Mouse (Mus musculus) limb, embryonic 13.5 days (tissue): ENCODE measurements around the gene Pnpla2. TPM values are rescaled to one million over a fixed set of nuclear protein-coding genes. Genes with fewer than 3 reads are reported as not detected.

Experiments
- ATAC-seq: fragments of 200-750 bp; cut with Nextera tagmentation; 2 replicates; pipeline ENCODE4 v1.8.0; 2017; ENCODE audit warnings: low read depth, moderate number of reproducible peaks, moderate TSS enrichment; ENCODE audit not compliant: low FRiP score
- H3K27ac ChIP-seq: fragments of 300-500 bp; sonication (generic); 2 replicates; pipeline ENCODE4 v1.5.1; 2015; ENCODE audit warnings: inconsistent platforms, mild to moderate bottlenecking, moderate library complexity
- H3K27me3 ChIP-seq: fragments of 300-500 bp; sonication (generic); 2 replicates; pipeline ENCODE4 v1.6.1; 2015; ENCODE audit warnings: mild to moderate bottlenecking, inconsistent platforms
- H3K36me3 ChIP-seq: fragments of 300-500 bp; sonication (generic); 2 replicates; pipeline ENCODE4 v1.6.1; 2015; ENCODE audit warnings: inconsistent platforms, mild to moderate bottlenecking, moderate library complexity
- H3K4me1 ChIP-seq: fragments of 300-500 bp; sonication (generic); 2 replicates; pipeline ENCODE4 v1.6.1; 2015; ENCODE audit warnings: inconsistent platforms
- H3K4me2 ChIP-seq: fragments of 300-500 bp; sonication (generic); replicated peaks from 2 replicates; pipeline ENCODE4 v1.6.1; 2015; ENCODE audit warnings: inconsistent platforms, mild to moderate bottlenecking, moderate library complexity
- H3K4me3 ChIP-seq: fragments of 300-500 bp; sonication (generic); 2 replicates; pipeline ENCODE4 v1.5.1; 2015; ENCODE audit warnings: moderate library complexity, mild to moderate bottlenecking, inconsistent platforms
- H3K9ac ChIP-seq: fragments of 300-500 bp; sonication (generic); 2 replicates; pipeline ENCODE4 v1.6.1; 2015; ENCODE audit warnings: mild to moderate bottlenecking, inconsistent platforms
- H3K9me3 ChIP-seq: fragments of 300-500 bp; sonication (generic); 2 replicates; pipeline ENCODE4 v1.6.1; 2016; ENCODE audit warnings: inconsistent platforms
- WGBS: fragments of 180-500 bp; shearing (Covaris S2); methylation state at CpG from one replicate; pipeline ENCODE4 v1.1.7; 2015; 5-methylcytosine and 5-hydroxymethylcytosine counted together
- polyA plus RNA-seq: library from polyadenylated mRNA; unstranded; fragments of >200 nt; fragmentation: Nextera tagmentation; extraction: Ambion mirVana; gene quantifications from 2 replicates; pipeline ENCODE4 v1.2.1, GENCODE M21; 2015

Pnpla2 gene
- polyA plus RNA-seq, 1 experiment from 2014 or later: 14.7 TPM

DNA sequence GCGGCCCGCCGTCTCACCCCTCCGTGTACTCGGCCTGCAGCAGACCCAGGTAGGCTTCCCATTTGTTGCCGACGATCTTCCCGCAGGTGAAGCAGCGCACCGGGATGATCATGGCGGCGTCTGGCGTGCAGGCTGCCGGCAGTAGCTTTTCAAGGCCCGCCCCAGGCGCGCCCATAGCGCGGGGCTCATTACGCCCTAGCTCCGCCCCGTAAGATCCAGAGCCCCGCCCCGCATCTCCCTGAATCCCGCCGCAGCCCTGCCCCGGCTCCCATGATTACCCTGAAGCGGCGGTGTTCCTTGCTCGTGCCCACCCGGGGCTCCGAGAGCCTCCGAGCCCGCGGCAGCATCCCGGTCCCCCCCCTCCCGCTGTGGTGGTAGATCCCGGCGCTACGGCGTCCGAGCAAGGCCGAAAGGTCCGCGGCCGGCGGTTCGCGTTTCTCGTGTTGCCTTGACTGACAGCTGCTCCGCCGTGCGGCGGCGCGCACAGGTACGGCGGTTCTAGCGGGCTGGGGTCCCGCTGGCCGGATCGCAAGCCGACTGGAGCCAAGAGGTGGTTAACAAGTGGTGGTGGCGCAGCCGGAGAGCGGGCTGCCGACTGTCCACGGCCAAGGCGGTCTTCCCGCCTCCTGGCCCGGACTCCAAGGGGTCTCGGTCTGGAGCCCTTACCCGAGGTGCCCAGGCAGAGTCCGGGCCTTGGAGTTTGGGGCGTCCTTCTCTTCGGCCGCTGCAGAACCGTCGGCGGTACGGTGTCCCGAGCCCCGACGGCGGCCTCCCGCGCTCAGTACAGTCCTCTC, 20.2 kb downstream of the Pnpla2 start, which contains the start of the genes Polr2l and Tspan4:
Gene Polr2l (minus strand): TSS at position 122 of the 794 bp plus-strand sequence.
Gene Tspan4 (plus strand): TSS at position 230 of the 794 bp plus-strand sequence.
- under 1% methylated on average over 87 of the region's 87 CpGs for WGBS
- ATAC-seq: peak; percentile 74
- H3K9me3 ChIP-seq: no peaks in the 10 kb centered on the region
- peaks cover 26% of the 10 kb centered on the region for H3K36me3 ChIP-seq
- H3K9ac ChIP-seq: peak within 1 kb of the TSS; percentile 81
- H3K4me2 ChIP-seq: peak within 1 kb of the TSS; percentile 95
- peak within 1 kb of the TSS; percentile 92 for H3K27ac ChIP-seq
- H3K4me1 ChIP-seq: peaks cover 44% of the 10 kb centered on the region
- H3K27me3 ChIP-seq: no peaks in the 10 kb centered on the region
- H3K4me3 ChIP-seq: peak within 1 kb of the TSS; percentile 78

DNA sequence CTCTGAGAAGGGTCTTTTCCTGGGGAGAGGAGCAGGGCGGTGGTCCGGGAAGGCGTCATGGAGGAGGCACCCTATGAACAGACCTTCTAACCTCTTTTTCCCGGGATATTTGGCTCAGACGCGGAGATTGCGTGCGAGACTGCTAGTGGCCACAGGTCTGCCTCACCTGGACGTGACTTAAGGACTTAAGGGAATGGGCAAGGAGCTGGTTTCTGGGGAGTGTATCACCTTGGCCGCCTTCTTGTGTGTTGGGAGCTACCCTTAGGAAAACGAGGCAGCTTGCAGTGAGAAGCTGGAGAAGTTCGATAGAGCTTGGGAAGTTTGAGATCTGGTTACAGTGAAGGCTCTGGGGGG, 20.8 kb downstream of the Pnpla2 start:
- 0 out of 2 replicates have a peak, but pooled peaks cover 3% of the 10 kb centered on the region for H3K27me3 ChIP-seq
- peak overlapping the region; percentile 78 for H3K4me3 ChIP-seq
- H3K4me2 ChIP-seq: peak overlapping the region; percentile 95
- under 1% methylated on average over 12 of the region's 12 CpGs for WGBS
- H3K9ac ChIP-seq: peak overlapping the region; percentile 81
- no peaks in the 10 kb centered on the region for H3K9me3 ChIP-seq
- ATAC-seq: no peak
- peaks cover 44% of the 10 kb centered on the region for H3K4me1 ChIP-seq
- H3K27ac ChIP-seq: peak overlapping the region; percentile 92
- peaks cover 20% of the 10 kb centered on the region for H3K36me3 ChIP-seq

DNA sequence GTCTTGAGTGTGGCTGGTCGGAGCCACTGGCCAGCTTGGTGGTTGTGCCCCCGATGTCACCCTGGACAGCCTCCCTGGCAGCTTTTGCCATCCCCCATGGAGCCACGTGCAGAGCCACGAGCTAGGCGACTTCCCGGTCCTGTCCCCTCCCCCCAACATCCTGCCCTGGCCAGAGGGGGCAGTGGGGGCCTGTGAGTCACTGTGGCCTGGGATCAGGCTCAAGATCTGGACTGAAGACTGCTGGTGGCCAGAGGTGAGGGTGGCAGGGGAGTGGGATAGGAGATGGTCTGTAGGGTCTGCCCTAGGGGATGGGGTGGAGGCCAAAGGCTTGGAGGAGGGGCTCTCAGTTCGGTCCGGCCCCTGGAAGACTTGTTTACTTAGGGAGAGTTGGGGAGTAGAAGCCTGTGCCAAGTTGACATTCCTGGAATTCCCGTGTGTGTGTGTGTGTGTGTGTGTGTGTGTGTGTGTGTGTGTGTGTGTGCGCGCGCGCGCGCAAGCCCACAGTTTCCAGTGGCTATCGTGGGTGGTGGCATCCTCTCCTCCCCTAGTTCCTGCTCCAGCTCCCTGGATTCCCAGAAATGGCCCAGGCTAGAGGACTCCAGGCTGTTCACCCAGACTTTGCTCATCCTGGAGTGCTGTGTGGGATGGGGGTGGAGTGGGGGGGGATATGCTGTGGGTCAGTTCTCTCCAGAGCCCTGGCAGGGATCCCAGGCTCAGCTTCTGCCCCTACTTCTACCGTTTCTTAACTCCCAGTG, 21.4 kb downstream of the Pnpla2 start:
- H3K4me1 ChIP-seq: peaks cover 50% of the 10 kb centered on the region
- peak; percentile 66 for ATAC-seq
- peak overlapping the region; percentile 81 for H3K9ac ChIP-seq
- H3K9me3 ChIP-seq: no peaks in the 10 kb centered on the region
- H3K36me3 ChIP-seq: peaks cover 14% of the 10 kb centered on the region
- H3K4me2 ChIP-seq: peak overlapping the region; percentile 95
- 2% methylated on average over 9 of the region's 17 CpGs for WGBS
- H3K27me3 ChIP-seq: peaks cover 9% of the 10 kb centered on the region; the same call in 1 of the 2 replicates
- H3K27ac ChIP-seq: peak overlapping the region; percentile 92
- peak overlapping the region; percentile 78 for H3K4me3 ChIP-seq

DNA sequence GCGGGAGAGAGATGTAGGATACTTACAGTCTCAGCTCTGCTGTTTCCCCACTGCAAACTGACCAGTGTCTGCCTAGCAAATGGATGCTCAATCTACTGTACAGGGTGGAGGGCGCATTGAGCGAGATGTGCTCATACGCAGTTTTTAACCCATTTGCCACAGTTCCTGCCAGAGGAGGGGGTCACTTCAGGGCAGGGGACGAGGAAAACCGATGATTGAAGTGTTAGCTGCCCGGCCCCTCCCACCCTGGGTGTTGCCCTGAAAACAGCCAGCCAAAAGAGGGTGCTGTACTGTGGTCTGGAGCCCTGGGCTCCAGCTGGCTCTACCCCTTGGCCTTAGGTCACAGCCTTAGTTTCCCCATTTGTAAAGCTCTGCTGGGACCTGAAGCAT, 22.0 kb downstream of the Pnpla2 start:
- H3K9ac ChIP-seq: peak overlapping the region; percentile 81
- H3K4me3 ChIP-seq: peak overlapping the region; percentile 78

DNA sequence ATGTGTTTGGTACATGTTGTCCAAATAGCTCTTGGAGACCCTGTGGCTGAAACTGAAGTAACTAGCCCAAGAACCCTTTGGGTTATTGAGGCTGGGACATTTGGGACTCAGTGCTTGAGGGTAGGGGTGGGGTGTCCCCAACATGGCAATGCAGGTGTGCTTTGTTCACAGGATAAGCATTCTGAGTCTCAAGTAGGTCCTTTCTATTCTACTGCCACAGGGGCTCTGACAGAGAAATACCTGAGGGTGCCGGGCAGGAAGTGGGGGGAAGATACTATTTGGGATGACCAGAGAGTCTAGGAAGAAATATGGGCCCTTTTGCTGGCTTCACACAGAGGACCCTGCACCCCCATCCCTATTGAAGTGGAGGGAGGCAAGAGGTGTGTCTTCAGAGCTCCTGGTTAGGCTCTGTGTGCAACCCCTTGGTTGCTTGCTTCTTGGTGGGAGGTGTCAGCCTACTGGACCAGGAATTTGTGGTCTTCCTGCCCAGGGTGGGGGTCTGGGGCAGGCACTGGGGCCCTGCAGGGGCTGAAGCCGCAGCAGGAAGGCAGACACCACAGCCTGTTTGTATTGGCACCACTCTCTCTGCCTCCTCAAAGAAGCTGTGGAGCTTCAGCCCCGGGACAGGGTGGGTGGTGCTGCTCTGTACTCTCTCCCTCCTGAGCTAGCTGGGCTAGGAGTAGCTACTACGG, 22.7 kb downstream of the Pnpla2 start:
- Histone ChIP-seq H3K9me3 (no peaks in the 10 kb centered on the region), H3K27me3 (peaks cover 22% of the 10 kb centered on the region), H3K27ac (peak overlapping the region; percentile 92), H3K4me2 (peak overlapping the region; percentile 95), H3K4me3 (peak overlapping the region; percentile 78; the same call in 1 of the 2 replicates), H3K9ac (peak overlapping the region; percentile 45; the same call in 1 of the 2 replicates), H3K4me1 (peaks cover 63% of the 10 kb centered on the region), H3K36me3 (peaks cover 2% of the 10 kb centered on the region)
- peak; percentile 6; the same call in 1 of the 2 replicates for ATAC-seq
- WGBS: 53% methylated on average over 4 of the region's 4 CpGs

More for the DNA sequence above, 22.0 kb downstream of the Pnpla2 start:
- Histone ChIP-seq H3K9me3 (no peaks in the 10 kb centered on the region), H3K4me1 (peaks cover 56% of the 10 kb centered on the region), H3K27ac (peak overlapping the region; percentile 92), H3K4me2 (peak overlapping the region; percentile 95), H3K36me3 (peaks cover 10% of the 10 kb centered on the region), H3K27me3 (peaks cover 15% of the 10 kb centered on the region)
- WGBS: 12% methylated on average over 7 of the region's 7 CpGs
- no peak for ATAC-seq

DNA sequence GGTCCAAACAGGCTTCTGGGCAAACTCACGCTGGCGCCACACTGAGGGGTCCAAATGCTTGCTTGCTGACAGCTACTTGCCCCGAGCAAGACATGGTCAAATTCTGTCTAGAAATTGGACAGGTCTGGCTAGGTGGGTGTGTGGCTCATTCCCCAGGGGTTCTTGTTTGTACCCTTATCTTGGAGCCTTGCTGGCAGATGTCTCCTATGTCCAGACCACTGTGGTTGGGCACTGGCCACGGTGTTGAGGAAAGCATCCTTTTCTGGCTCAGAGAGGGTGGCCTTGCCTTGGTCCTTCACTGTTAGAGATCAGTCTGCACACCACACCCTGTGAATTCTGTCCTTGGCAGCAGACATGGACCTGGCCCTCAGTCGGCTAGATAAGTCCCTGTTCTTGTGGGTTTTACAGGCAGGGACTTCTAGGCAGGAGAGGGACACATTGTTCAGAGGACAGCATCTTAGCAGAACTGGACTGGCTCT, 23.3 kb downstream of the Pnpla2 start:
- WGBS: 71% methylated on average over 5 of the region's 5 CpGs
- Histone ChIP-seq H3K4me3 (no peak overlapping the region), H3K4me2 (peak overlapping the region; percentile 95), H3K36me3 (no peaks in the 10 kb centered on the region), H3K9ac (peak overlapping the region; percentile 45; the same call in 1 of the 2 replicates), H3K27ac (peak overlapping the region; percentile 92), H3K9me3 (no peaks in the 10 kb centered on the region), H3K4me1 (peaks cover 64% of the 10 kb centered on the region), H3K27me3 (peaks cover 28% of the 10 kb centered on the region)
- ATAC-seq: no peak

DNA sequence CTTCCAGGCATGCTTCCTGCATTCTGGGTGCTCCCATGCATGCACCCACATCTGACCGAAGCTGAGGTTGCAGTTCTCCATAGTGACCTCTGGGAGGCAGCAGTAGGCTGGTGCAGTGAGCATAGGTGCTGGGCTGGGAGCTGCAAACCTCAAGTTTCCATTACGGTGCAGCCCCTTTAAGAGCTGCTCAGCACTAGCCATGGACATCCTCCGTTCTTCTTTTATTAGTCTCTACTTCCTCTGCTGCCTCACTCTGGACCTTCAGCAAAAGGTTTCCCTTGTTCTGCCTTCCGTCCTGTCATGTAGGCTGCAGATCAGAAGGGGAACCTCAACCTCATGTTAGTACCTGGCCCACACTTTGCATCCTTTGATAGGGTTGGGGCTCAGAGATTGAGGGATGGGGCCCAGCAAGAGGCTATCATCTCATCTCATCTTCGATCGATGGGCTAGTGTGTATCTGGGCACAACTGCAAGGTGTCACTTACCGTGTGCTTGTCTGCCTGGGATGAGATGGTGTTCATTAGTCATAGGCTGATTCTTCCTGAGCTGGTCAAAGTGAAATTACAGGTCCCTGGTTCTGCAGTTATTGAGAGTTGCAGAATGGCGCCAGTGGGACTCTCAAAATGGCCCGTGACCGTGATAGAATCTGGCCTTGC, 26.0 kb downstream of the Pnpla2 start:
- ATAC-seq: no peak; the same call in 1 of the 2 replicates
- WGBS: 10% methylated on average over 10 of the region's 10 CpGs
- peak overlapping the region; percentile 62 for H3K4me3 ChIP-seq
- no peak overlapping the region for H3K27ac ChIP-seq
- peaks cover 47% of the 10 kb centered on the region for H3K4me1 ChIP-seq
- H3K4me2 ChIP-seq: peak overlapping the region; percentile 99
- H3K36me3 ChIP-seq: no peaks in the 10 kb centered on the region
- no peaks in the 10 kb centered on the region for H3K9me3 ChIP-seq
- H3K9ac ChIP-seq: no peak overlapping the region
- H3K27me3 ChIP-seq: peaks cover 40% of the 10 kb centered on the region

DNA sequence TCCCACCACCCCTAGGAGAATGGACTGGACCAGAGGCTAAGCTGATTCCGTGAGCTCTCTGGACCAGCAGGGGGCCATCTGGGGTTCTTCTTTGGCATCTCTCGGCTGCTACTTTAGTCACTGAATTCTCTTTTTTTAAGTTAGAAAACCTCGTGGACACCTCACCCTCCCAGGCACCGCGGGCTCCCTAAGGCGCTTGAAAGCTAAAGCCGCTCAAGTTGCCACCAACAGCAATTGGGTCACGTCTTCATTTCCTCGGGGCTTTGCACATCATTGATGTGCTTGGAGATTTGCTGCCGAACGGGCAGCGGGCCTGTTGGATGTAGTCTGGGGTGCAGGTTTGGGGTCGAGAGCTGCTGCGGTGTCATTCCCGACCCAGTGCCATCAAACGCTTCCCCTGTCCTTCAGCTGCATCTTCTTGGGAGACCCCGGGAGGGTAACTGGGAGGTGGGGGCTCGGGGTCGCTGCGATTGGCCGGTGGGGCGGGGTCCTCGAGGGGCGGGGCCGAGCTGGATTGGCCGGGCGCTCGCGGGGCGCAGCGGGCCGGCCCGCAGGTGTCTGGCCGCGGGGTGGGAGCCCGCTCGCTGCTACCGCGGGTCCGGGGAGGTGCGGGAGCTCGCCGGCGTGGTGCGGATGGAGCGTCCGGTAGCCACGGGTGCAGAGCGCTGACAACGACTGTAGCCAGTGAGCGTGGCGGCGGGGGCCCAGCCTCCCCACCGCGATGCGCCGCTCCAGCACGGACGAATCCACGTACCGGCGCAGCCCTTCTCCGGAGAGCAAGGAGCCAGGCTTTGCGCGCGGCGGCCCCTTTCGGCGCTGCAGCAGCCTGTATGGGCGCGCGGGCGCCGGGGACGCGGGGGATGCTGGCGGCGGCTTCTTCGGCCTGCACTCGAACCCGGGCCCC, 26.8 kb downstream of the Pnpla2 start:
- Histone ChIP-seq H3K9ac (peak overlapping the region; percentile 67), H3K4me1 (peaks cover 39% of the 10 kb centered on the region), H3K4me2 (peak overlapping the region; percentile 99), H3K27ac (no peak overlapping the region), H3K4me3 (peak overlapping the region; percentile 62), H3K9me3 (no peaks in the 10 kb centered on the region), H3K36me3 (no peaks in the 10 kb centered on the region), H3K27me3 (peaks cover 40% of the 10 kb centered on the region)
- ATAC-seq: peak; percentile 20
- WGBS: under 1% methylated on average over 77 of the region's 81 CpGs

DNA sequence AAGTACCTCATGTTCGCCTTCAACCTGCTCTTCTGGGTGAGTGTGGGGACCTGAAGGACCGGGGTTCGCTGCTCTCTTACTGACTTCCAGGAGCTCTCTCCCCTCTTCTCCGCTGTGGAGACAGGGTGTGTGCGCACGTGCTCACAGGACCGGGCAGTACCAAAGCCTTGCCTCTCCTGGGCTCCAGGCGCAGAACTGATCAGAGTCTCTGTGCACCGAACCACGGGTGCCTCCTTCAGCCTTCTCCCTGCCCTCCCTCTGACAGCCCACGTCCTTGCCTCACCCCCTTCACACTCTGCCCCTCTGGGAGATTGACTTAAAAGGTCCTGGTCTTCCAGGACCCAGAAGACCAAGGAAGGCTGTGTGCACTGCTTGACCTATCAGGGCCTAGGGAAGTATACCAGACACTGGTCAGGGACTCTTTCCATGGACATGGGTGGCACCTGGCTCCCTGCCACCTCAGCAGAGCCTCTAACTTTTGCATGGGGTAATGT, 27.6 kb downstream of the Pnpla2 start:
- Histone ChIP-seq H3K4me2 (peak overlapping the region; percentile 99), H3K27me3 (peaks cover 40% of the 10 kb centered on the region), H3K27ac (no peak overlapping the region), H3K9ac (peak overlapping the region; percentile 67), H3K4me3 (peak overlapping the region; percentile 62), H3K9me3 (no peaks in the 10 kb centered on the region), H3K4me1 (peaks cover 31% of the 10 kb centered on the region), H3K36me3 (no peaks in the 10 kb centered on the region)
- 5% methylated on average over 11 of the region's 11 CpGs for WGBS
- ATAC-seq: no peak

DNA sequence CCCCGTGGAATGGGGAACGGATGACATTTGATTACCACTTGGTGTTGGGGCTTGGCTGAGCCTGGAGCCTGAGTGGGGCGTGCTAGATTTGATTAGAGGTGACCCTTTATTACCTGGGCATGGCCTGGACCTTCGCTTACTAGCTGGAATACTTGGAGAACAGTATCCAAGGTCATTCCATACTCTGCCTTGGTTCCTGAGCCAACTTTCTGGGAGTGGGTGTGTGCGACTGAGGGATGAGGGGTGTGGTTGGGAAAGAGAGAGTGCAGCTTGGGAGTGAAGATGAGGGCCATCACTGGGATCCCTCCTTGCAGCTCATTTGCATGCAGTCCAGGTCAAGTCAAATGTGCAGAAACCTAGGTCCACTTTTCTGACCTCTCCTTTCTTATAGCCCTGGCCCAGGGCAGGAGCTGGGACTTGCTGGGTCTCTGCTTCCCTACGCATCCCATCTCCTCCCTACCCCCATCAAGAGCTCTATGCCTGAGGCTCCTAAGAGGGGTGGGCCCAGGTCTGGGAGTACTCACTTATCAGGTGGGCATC, 28.2 kb downstream of the Pnpla2 start:
- 67% methylated on average over 6 of the region's 6 CpGs for WGBS
- H3K9ac ChIP-seq: no peak overlapping the region
- H3K4me2 ChIP-seq: peak overlapping the region; percentile 99; the same call in 1 of the 2 replicates
- no peak overlapping the region for H3K27ac ChIP-seq
- H3K36me3 ChIP-seq: no peaks in the 10 kb centered on the region
- H3K27me3 ChIP-seq: peaks cover 40% of the 10 kb centered on the region
- ATAC-seq: no peak
- no peaks in the 10 kb centered on the region for H3K9me3 ChIP-seq
- peaks cover 25% of the 10 kb centered on the region for H3K4me1 ChIP-seq
- 0 out of 2 replicates have a peak overlapping the region, but pooled peaks have one; percentile 62 for H3K4me3 ChIP-seq
